Mouse (Mus musculus) C2C12 (cell line): ENCODE data around the gene Has1.

ENCODE experiments used
- CEBPB ChIP-seq: IDR thresholded peaks from one replicate; pipeline ENCODE4 v1.6.1; 2011; ENCODE audit warnings: low read depth, mild to moderate bottlenecking, control low read depth, moderate library complexity
- CTCF ChIP-seq: IDR thresholded peaks from one replicate; pipeline ENCODE4 v1.5.1; 2011; ENCODE audit not compliant: control insufficient read depth, insufficient read depth, insufficient read length
- FOSL1 ChIP-seq: IDR thresholded peaks from one replicate; pipeline ENCODE4 v1.8.0; 2011; ENCODE audit warnings: mild to moderate bottlenecking, low read length; ENCODE audit not compliant: poor library complexity, insufficient read depth, severe bottlenecking
- MAX ChIP-seq: IDR thresholded peaks from one replicate; pipeline ENCODE4 v1.6.1; 2011; ENCODE audit warnings: mild to moderate bottlenecking, control low read depth
- MYOD1 ChIP-seq: IDR thresholded peaks from one replicate; pipeline ENCODE4 v1.6.1; 2011; ENCODE audit warnings: low read depth; ENCODE audit not compliant: control insufficient read depth, insufficient read length
- MYOG ChIP-seq: IDR thresholded peaks from one replicate; pipeline ENCODE4 v1.6.1; 2011; ENCODE audit not compliant: control insufficient read depth, insufficient read length; ENCODE audit errors: extremely low read depth
- USF1 ChIP-seq: IDR thresholded peaks from one replicate; pipeline ENCODE4 v1.6.1; 2011; ENCODE audit warnings: low read depth, mild to moderate bottlenecking, control low read depth, moderate library complexity

- TF ChIP-seq USF1 (no peak), CTCF (no peak), MAX (no peak), CEBPB (no peak), MYOD1 (no peak), MYOG (no peak), FOSL1 (no peak)
Measured at GRCm38 (mm10) chr17:17849906-17850712, 4.9 kb downstream of the Has1 start.
